Mouse (Mus musculus): ENCODE results near the gene Bola1. TPM values are rescaled to one million over a fixed set of nuclear protein-coding genes. Genes with fewer than 3 reads are reported as not detected.

The Bola1 gene
- polyA plus RNA-seq, 1 experiment from 2014 or later, result 56.4 TPM

DNA sequence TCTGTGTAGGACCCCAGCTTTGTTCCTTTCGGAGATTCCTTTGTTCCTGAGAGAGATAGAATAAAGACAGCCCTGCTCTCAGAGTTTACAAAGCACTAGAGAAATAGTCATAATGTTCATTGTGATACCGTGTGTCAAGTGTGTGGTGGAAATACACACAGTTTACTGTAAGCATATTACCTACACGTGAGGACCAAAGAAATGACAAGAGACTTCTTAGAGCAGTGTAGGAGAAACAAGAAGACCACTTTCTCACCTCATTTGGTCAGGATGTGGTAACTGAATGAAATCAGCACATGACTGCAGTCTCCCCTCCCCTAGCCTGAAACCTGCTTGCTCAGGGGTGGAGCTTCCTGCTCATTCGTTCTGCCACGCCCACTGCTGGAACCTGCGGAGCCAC is 21.3 kb downstream of the Bola1 start:
- Histone ChIP-seq H3K27me3 (replicated peaks; ENCODE audit: control insufficient read depth, insufficient read depth, low read length) (no peaks in the 10 kb centered on the region), H3K4me2 (replicated peaks; ENCODE audit: low read depth) (peak overlapping the region; percentile 91), H3K27ac (ENCODE audit: low read depth, low read length) (no peak overlapping the region), H3K4me3 (ENCODE audit: low read depth, low read length) (peak overlapping the region; percentile 59), H3K9me3 (ENCODE audit: control insufficient read depth) (no peaks in the 10 kb centered on the region), H3K36me3 (ENCODE audit: control insufficient read depth, insufficient read depth) (no peaks in the 10 kb centered on the region), H3K4me1 (replicated peaks; ENCODE audit: control insufficient read depth, insufficient read depth, low read length) (no peaks in the 10 kb centered on the region; the same call in 1 of the 2 replicates), H3K9ac (ENCODE audit: low read depth, low read length) (no peak overlapping the region)
- peak; percentile 14; the same call in 1 of the 2 replicates for ATAC-seq
- TF ChIP-seq CTCF (IDR thresholded peaks at IDR 0.05; ENCODE audit: low read depth), result no peak
- under 1% methylated on average over 6 of the region's 6 CpGs for WGBS

DNA sequence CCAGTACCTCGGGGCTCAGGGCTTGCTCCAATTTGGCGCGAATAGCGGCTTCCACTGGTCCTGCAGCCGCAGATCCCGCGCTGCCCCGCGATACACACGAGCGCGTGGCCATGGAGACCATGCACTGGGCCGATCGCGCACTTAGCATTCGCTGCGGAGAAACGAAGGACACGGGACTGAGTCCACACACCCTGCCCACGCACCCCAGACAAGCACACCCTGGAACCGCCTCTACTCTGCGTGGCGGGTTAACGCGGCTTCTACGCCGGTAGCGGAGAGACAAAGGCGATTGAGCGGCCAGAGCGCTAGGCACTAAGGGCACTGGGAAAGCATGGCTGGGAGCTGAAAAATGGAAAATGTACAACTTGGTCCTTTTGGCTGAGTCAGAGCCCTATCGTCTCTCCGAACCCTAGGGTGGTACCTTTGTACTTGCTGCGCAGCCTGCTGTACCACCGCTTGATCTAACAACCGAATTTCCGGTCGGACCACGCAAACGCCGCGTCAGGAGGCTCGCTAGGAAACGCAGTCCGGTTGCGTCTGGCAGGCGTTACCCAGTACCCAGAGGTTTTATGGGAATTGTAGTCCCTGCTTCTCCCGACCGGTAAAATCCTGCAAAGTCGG is 22.3 kb downstream of the Bola1 start:
- peak; percentile 92 for ATAC-seq
- under 1% methylated on average over 50 of the region's 50 CpGs for WGBS
- Histone ChIP-seq H3K4me1 (replicated peaks; ENCODE audit: control insufficient read depth, insufficient read depth, low read length) (no peaks in the 10 kb centered on the region; the same call in 1 of the 2 replicates), H3K27me3 (replicated peaks; ENCODE audit: control insufficient read depth, insufficient read depth, low read length) (no peaks in the 10 kb centered on the region), H3K9ac (ENCODE audit: low read depth, low read length) (peak overlapping the region; percentile 57), H3K4me3 (ENCODE audit: low read depth, low read length) (peak overlapping the region; percentile 59), H3K36me3 (ENCODE audit: control insufficient read depth, insufficient read depth) (no peaks in the 10 kb centered on the region), H3K27ac (ENCODE audit: low read depth, low read length) (peak overlapping the region; percentile 82), H3K9me3 (ENCODE audit: control insufficient read depth) (no peaks in the 10 kb centered on the region), H3K4me2 (replicated peaks; ENCODE audit: low read depth) (peak overlapping the region; percentile 91)
- TF ChIP-seq CTCF (IDR thresholded peaks at IDR 0.05; ENCODE audit: low read depth), result peak; percentile 41

DNA sequence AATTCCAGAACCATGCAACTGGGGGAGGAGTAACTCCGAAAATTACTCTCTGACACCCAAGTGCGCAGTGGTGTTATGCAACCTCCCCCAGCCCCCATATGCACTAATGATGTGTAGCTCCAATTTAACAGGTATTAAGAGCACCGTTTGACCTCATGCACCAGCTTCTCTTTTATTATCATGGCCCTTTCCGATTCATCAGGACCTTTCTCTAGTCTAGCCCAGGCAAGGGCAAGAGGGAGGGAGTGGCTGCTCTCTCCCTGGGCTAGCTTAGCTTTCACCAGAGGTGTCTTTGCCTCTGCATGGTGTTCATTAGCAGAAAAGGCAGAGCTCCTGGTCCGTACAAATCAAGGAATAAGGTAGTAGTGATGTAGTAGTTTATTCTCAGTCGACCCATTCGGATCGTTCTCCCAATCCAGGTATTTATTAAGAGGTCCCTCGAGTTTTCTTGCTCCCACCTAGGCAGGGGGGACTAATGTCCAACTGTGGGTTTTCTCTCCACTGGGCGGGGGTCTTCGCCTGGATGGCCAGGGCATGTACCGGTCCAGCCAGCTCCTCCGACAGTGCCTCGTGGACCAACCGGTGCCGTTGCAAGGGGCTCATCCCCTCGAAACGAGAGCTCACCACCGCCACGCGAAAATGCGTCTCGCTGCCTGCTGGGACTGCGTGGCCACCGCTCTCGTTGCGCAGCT is 22.9 kb downstream of the Bola1 start:
- H3K4me1 ChIP-seq (replicated peaks; ENCODE audit: control insufficient read depth, insufficient read depth, low read length), result no peaks in the 10 kb centered on the region; the same call in 1 of the 2 replicates
- no peak for ATAC-seq
- H3K4me3 ChIP-seq (ENCODE audit: low read depth, low read length), result peak overlapping the region; percentile 59
- H3K9me3 ChIP-seq (ENCODE audit: control insufficient read depth), result no peaks in the 10 kb centered on the region
- H3K9ac ChIP-seq (ENCODE audit: low read depth, low read length), result peak overlapping the region; percentile 57
- peak overlapping the region; percentile 91 for H3K4me2 ChIP-seq (replicated peaks; ENCODE audit: low read depth)
- no peaks in the 10 kb centered on the region for H3K27me3 ChIP-seq (replicated peaks; ENCODE audit: control insufficient read depth, insufficient read depth, low read length)
- peak overlapping the region; percentile 82; the same call in 1 of the 2 replicates for H3K27ac ChIP-seq (ENCODE audit: low read depth, low read length)
- WGBS, result 18% methylated on average over 27 of the region's 27 CpGs
- TF ChIP-seq CTCF (IDR thresholded peaks at IDR 0.05; ENCODE audit: low read depth), result no peak
- no peaks in the 10 kb centered on the region for H3K36me3 ChIP-seq (ENCODE audit: control insufficient read depth, insufficient read depth)

DNA sequence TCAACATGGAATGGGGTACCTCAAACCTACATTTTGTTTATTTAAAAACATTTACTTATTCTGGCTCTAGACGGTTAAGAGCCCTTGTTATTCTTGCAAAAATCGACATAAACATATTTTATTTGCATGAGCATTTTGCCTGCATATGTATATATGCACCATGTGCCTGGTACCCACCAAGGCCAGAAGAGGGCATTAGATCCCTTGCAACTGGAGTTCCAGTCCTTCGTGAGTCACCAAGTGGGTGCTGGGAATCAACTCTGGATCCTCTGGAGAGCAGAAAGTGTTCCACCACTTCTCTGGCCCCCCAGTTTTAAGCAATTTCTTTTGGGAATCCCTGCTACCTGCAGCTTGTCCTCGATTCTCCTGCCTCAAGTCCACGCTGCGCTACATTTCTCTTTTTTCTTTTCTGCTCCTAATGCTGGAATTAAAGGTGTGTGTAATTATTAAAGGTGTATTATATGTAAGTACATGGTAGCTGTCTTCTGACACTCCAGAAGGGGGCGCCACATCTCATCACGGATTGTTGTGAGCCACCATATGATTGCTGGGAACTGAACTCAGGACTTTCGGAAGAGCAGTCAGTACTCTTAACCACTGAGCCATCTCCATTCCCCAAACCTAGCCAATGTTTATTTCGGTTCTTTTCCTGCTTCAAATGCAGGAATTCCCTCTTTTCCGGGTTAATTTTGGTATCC is 23.7 kb downstream of the Bola1 start:
- no peak for ATAC-seq
- Histone ChIP-seq H3K27ac (ENCODE audit: low read depth, low read length) (no peak overlapping the region), H3K9ac (ENCODE audit: low read depth, low read length) (no peak overlapping the region), H3K4me2 (replicated peaks; ENCODE audit: low read depth) (no peak overlapping the region), H3K9me3 (ENCODE audit: control insufficient read depth) (no peaks in the 10 kb centered on the region), H3K27me3 (replicated peaks; ENCODE audit: control insufficient read depth, insufficient read depth, low read length) (no peaks in the 10 kb centered on the region), H3K36me3 (ENCODE audit: control insufficient read depth, insufficient read depth) (no peaks in the 10 kb centered on the region), H3K4me1 (replicated peaks; ENCODE audit: control insufficient read depth, insufficient read depth, low read length) (no peaks in the 10 kb centered on the region; the same call in 1 of the 2 replicates), H3K4me3 (ENCODE audit: low read depth, low read length) (no peak overlapping the region)
- 93% methylated on average over 11 of the region's 11 CpGs for WGBS
- no peak; the same call in 1 of the 2 replicates for TF ChIP-seq CTCF (IDR thresholded peaks at IDR 0.05; ENCODE audit: low read depth)

DNA sequence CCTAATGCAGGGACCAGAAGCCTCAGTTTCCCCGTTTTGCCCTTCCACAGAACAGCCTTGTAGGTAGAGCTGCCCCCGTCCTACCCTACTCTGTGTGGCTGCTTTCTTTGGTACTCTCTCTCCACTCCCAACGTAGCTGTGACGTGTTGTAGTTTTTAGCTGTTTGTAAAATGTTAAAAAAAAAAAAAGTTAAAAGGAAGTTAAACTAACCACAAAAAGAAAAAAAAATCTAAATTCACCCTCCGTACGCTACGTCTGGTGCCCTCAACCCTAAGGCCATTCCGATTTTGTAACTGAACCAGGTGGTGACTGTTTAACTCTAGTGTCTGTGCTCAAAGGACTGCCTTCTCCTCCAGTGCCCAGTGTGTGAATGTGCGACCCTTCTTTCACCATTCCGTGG is 24.5 kb downstream of the Bola1 start:
- H3K9ac ChIP-seq (ENCODE audit: low read depth, low read length), result no peak overlapping the region
- H3K9me3 ChIP-seq (ENCODE audit: control insufficient read depth), result no peaks in the 10 kb centered on the region
- H3K36me3 ChIP-seq (ENCODE audit: control insufficient read depth, insufficient read depth), result no peaks in the 10 kb centered on the region
- H3K4me2 ChIP-seq (replicated peaks; ENCODE audit: low read depth), result no peak overlapping the region
- no peaks in the 10 kb centered on the region for H3K27me3 ChIP-seq (replicated peaks; ENCODE audit: control insufficient read depth, insufficient read depth, low read length)
- 83% methylated on average over 10 of the region's 10 CpGs for WGBS
- no peak for TF ChIP-seq CTCF (IDR thresholded peaks at IDR 0.05; ENCODE audit: low read depth)
- H3K4me3 ChIP-seq (ENCODE audit: low read depth, low read length), result no peak overlapping the region
- H3K27ac ChIP-seq (ENCODE audit: low read depth, low read length), result no peak overlapping the region
- no peaks in the 10 kb centered on the region; the same call in 1 of the 2 replicates for H3K4me1 ChIP-seq (replicated peaks; ENCODE audit: control insufficient read depth, insufficient read depth, low read length)
- no peak for ATAC-seq

DNA sequence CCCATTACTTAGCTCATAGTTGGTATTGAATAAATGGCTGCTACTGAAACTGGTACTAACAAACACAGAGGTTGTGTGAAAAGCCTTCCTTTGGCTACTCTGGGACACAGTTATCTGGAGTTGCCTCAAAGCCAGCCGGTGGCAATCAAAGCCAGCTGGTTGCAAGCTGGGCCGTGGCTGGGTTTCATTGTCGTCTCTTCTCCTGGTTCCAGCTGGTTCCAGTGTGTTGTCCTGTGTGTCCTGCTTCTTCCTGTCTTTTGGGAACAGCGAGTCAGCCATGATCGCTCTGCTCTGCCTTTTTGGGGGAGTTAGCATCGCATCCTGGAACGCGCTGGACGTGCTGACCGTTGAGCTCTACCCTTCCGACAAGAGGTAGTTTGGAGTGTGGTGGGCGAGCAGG is 26.5 kb downstream of the Bola1 start:
- Histone ChIP-seq H3K4me3 (ENCODE audit: low read depth, low read length) (no peak overlapping the region), H3K36me3 (ENCODE audit: control insufficient read depth, insufficient read depth) (no peaks in the 10 kb centered on the region), H3K9ac (ENCODE audit: low read depth, low read length) (no peak overlapping the region), H3K27ac (ENCODE audit: low read depth, low read length) (no peak overlapping the region), H3K9me3 (ENCODE audit: control insufficient read depth) (no peaks in the 10 kb centered on the region), H3K4me1 (replicated peaks; ENCODE audit: control insufficient read depth, insufficient read depth, low read length) (no peaks in the 10 kb centered on the region; the same call in 1 of the 2 replicates), H3K27me3 (replicated peaks; ENCODE audit: control insufficient read depth, insufficient read depth, low read length) (no peaks in the 10 kb centered on the region), H3K4me2 (replicated peaks; ENCODE audit: low read depth) (no peak overlapping the region)
- no peak for ATAC-seq
- TF ChIP-seq CTCF (IDR thresholded peaks at IDR 0.05; ENCODE audit: low read depth), result no peak
- WGBS, result 61% methylated on average over 12 of the region's 12 CpGs

Measured in intestine, postnatal 0 days (tissue).